9 mouse cellular contexts compared by ENCODE assay signal in the genomic region with DNA sequence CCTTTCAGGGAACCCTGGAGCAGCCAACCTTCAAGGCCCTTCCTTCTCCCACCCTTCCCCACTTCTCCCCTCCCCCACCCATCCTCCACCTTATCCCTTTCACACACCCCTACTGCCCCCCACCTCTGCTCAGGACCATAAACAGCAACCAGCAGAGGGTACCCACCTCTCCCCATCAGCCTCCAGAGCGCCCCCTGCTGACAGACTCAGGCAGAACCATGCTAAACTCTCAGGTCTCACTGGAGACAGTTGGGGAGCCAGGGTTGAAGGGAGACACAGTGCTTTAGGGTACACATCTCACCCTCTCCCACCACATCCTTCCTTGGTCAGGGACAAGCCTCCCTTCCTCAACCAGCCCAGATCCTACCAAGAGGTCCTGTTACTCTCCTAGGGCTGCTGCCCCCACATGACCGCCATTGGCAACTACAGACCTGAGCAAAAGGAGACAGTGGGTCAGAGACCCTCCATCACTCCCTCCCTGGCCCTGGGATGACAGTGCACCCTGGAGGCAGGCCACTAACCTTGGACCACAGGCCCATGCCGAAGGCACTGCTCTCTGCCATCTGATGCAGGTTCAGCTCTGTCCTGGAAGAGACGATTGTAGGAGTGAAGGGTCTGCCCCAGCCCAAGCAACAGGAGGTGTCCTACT. TPM values are rescaled to one million over a fixed set of nuclear protein-coding genes. Genes with fewer than 3 reads are reported as not detected.
A peak's percentile ranks its signal among the peaks of the same experiment; 100 is the strongest.
DNase-seq lines count a peak whose midpoint lies in the region; ATAC-seq lines count a peak whose summit lies in the region.
"Had no signal": no experiment of that assay in that cellular context is flagged by ENCODE, and none has a peak within 500 bp of the region (broad histone marks: within the 10 kb centered on the region; RNA-seq: fewer than 3 reads in every experiment).

No protein-coding gene starts in this region.

- WGBS in hindbrain, embryonic 12.5 days, result 52% methylated on average over 4 of the region's 4 CpGs

- no peaks in the 10 kb centered on the region for H3K36me3 ChIP-seq in hindbrain, embryonic 12.5 days

- H3K9me3 ChIP-seq in hindbrain, embryonic 12.5 days (replicated peaks), result no peaks in the 10 kb centered on the region

- no peak overlapping the region for H3K27ac ChIP-seq in hindbrain, embryonic 12.5 days
- H3K27ac ChIP-seq: macrophage had no signal

- peaks cover 50% of the 10 kb centered on the region for H3K27me3 ChIP-seq in hindbrain, embryonic 12.5 days

- DNase-seq in layer of hippocampus, postnatal 10 days (ENCODE audit: low spot score in 2 of 2), result peak; percentile 67 to 73
- DNase-seq in layer of hippocampus, adult 8-10 months (ENCODE audit: low spot score in 2 of 2), result no peak
- peak; percentile 44 to 59 for DNase-seq in adrenal gland, adult 18-20 months (ENCODE audit: low spot score in 2 of 2)
- peak; percentile 2 for DNase-seq in c-Kit-negative CD71-positive TER-119-positive erythroid progenitor cells, embryonic 14.5 days (ENCODE audit: low read depth, low spot score)
- peak; percentile 7 for DNase-seq in lung, postnatal 25 days (ENCODE audit: low spot score)
- no peak for DNase-seq in frontal cortex, postnatal 36 days (ENCODE audit: low spot score in 2 of 2)

- no peak overlapping the region for H3K4me2 ChIP-seq in hindbrain, embryonic 12.5 days (replicated peaks)

- peaks cover 4% of the 10 kb centered on the region; the same call in 1 of the 2 replicates for H3K4me1 ChIP-seq in hindbrain, embryonic 12.5 days

- H3K9ac ChIP-seq in hindbrain, embryonic 12.5 days, result no peak overlapping the region

- no peak overlapping the region for H3K4me3 ChIP-seq in hindbrain, embryonic 12.5 days

- ATAC-seq in hindbrain, embryonic 12.5 days (ENCODE audit: low FRiP score), result peak; percentile 26; the same call in 1 of the 2 replicates

RNA-seq across cellular contexts. Expression of a gene that starts 31.3 kb away (rescaled TPM):
- 1 to 10 TPM; 3.6 to 3.7 TPM for total RNA-seq in layer of hippocampus, postnatal 10 days (2021)
- 1 to 10 TPM; 1.5 to 2.1 (median 1.8) TPM for total RNA-seq in layer of hippocampus, adult 8-10 months (2022)
- total RNA-seq in adrenal gland, adult 18-20 months (2021), result under 1 TPM; 0.07 to 0.45 TPM
- 1.0 and 2.0 TPM in 2 replicates for polyA plus RNA-seq in hindbrain, embryonic 12.5 days (2016; fragmentation: Nextera tagmentation; extraction: Ambion mirVana)
- total RNA-seq: hematopoietic stem cell, adult 5-6 weeks had no signal

Comparison
In these comparisons a context has a peak if more than half of its experiments do, and no peak if none do; other contexts are left out.
1. DNase-seq: peak in layer of hippocampus, postnatal 10 days (2 of 2), adrenal gland, adult 18-20 months (2 of 2), c-Kit-negative CD71-positive TER-119-positive erythroid progenitor cells, embryonic 14.5 days (single experiment) and lung, postnatal 25 days (single experiment); none in layer of hippocampus, adult 8-10 months (0 of 2) and frontal cortex, postnatal 36 days (0 of 2).